Mouse (Mus musculus) erythroblast, embryonic 14.5 days (primary cell): ENCODE data around the gene Irs1.

Experiments
- GATA1 ChIP-seq: IDR thresholded peaks from 2 replicates; pipeline ENCODE4 v1.6.1; 2012; ENCODE audit warnings: low read length, inconsistent platforms, mixed read lengths
- TAL1 ChIP-seq: IDR thresholded peaks from 3 replicates; pipeline ENCODE4 v1.6.1; 2012; ENCODE audit warnings: low read length, inconsistent platforms, mixed read lengths

GRCm38 (mm10) chr1:82261053-82261618 lies 30.1 kb downstream of the Irs1 start:
- TF ChIP-seq TAL1 (no peak), GATA1 (no peak)
